ENCODE assay signal across 17 mouse cellular contexts in the genomic region with DNA sequence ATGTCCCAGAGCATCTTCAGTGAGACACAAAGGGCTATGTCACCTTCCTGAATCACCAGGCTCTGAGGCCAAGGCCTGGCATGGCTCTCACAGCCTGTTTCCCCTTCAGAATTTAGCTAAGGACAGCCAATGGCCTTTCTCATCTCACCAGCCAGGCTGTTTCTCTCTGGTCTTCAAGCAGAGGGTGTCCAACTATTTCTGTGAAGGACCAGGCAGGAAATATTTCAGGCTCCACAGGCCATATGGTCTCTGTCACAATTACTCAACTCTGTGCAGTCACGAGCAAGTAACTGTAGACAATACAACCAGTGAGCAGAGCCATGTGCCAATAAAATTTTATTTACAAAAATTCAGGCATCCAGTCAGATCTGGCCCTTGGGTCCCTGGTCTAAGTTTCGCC.
DNase-seq lines count a peak whose midpoint lies in the region; ATAC-seq lines count a peak whose summit lies in the region.
"Had no signal": no experiment of that assay in that cellular context is flagged by ENCODE, and none has a peak within 500 bp of the region (broad histone marks: within the 10 kb centered on the region; RNA-seq: fewer than 3 reads in every experiment).

No protein-coding gene starts in this region.

- no peak overlapping the region for H3K27ac ChIP-seq in limb, embryonic 10.5 days
- H3K27ac ChIP-seq in neural tube, embryonic 15.5 days (replicated peaks): no peak overlapping the region
- H3K27ac ChIP-seq: embryonic facial prominence, embryonic 13.5 days; forebrain, embryonic 10.5 days; heart, embryonic 13.5 days; hindbrain, embryonic 15.5 days; liver, embryonic 12.5 days had no signal

- H3K36me3 ChIP-seq in limb, embryonic 10.5 days: no peaks in the 10 kb centered on the region
- H3K36me3 ChIP-seq in neural tube, embryonic 15.5 days: peaks cover 26% of the 10 kb centered on the region
- H3K36me3 ChIP-seq: embryonic facial prominence, embryonic 13.5 days; forebrain, embryonic 10.5 days; liver, embryonic 12.5 days had no signal

- no peak for ATAC-seq in neural tube, embryonic 15.5 days (ENCODE audit: low FRiP score)
- ATAC-seq: liver, embryonic 12.5 days had no signal

- H3K4me2 ChIP-seq in neural tube, embryonic 15.5 days: no peak overlapping the region
- H3K4me2 ChIP-seq: embryonic facial prominence, embryonic 13.5 days; heart, embryonic 13.5 days; hindbrain, embryonic 15.5 days; liver, embryonic 12.5 days had no signal

- H3K4me3 ChIP-seq in limb, embryonic 10.5 days: no peak overlapping the region
- no peak overlapping the region for H3K4me3 ChIP-seq in neural tube, embryonic 15.5 days (replicated peaks)
- H3K4me3 ChIP-seq: embryonic facial prominence, embryonic 13.5 days; forebrain, embryonic 10.5 days; heart, embryonic 13.5 days; hindbrain, embryonic 15.5 days; liver, embryonic 12.5 days; megakaryocyte, embryonic 14.5 days had no signal

- H3K27me3 ChIP-seq in limb, embryonic 10.5 days (ENCODE audit: low read depth, poor library complexity, severe bottlenecking): no peaks in the 10 kb centered on the region
- no peaks in the 10 kb centered on the region for H3K27me3 ChIP-seq in neural tube, embryonic 15.5 days (replicated peaks)
- H3K27me3 ChIP-seq: embryonic facial prominence, embryonic 13.5 days; heart, embryonic 13.5 days; hindbrain, embryonic 15.5 days; liver, embryonic 12.5 days had no signal

- DNase-seq in left cerebral cortex, postnatal 4 days: peak; percentile 20
- DNase-seq in left cerebral cortex, postnatal 10 days (ENCODE audit: extremely low spot score in 1 of 2, low spot score in 2 of 2): no peak
- DNase-seq in cerebellum, adult 9-11 months: peak; percentile 88
- DNase-seq in heart, postnatal 4 days: peak; percentile 15
- DNase-seq in thymus, postnatal 10 days (ENCODE audit: low spot score in 2 of 2): no peak
- DNase-seq in limb, embryonic 10.5 days (ENCODE audit: low spot score): no peak
- DNase-seq: adrenal gland, postnatal 36 days; kidney, adult 11 months; layer of hippocampus, adult 9-11 months; right cerebral cortex, adult 18-20 months had no signal

- peaks cover 10% of the 10 kb centered on the region for H3K4me1 ChIP-seq in limb, embryonic 10.5 days
- peaks cover 13% of the 10 kb centered on the region for H3K4me1 ChIP-seq in neural tube, embryonic 15.5 days
- H3K4me1 ChIP-seq: embryonic facial prominence, embryonic 13.5 days; forebrain, embryonic 10.5 days; heart, embryonic 13.5 days; liver, embryonic 12.5 days had no signal

- intact Hi-C loops in left cerebral cortex, postnatal 4 days (cut with DNase I): loop anchor here (10.0 kb wide), 1 partner anchor 385 kb away; a partner anchor contains a TSS
- intact Hi-C loops in left cerebral cortex, postnatal 10 days (cut with DNase I): no loop called here

- no peaks in the 10 kb centered on the region for H3K9me3 ChIP-seq in limb, embryonic 10.5 days (replicated peaks)
- H3K9me3 ChIP-seq in neural tube, embryonic 15.5 days (replicated peaks): no peaks in the 10 kb centered on the region
- H3K9me3 ChIP-seq: embryonic facial prominence, embryonic 13.5 days; forebrain, embryonic 10.5 days; heart, embryonic 13.5 days; hindbrain, embryonic 15.5 days; liver, embryonic 12.5 days; megakaryocyte, embryonic 14.5 days had no signal

- WGBS in limb, embryonic 10.5 days: 77% methylated on average over 2 of the region's 2 CpGs
- 75% methylated on average over 2 of the region's 2 CpGs for WGBS in neural tube, embryonic 15.5 days

- no peak overlapping the region for H3K9ac ChIP-seq in neural tube, embryonic 15.5 days (replicated peaks)
- H3K9ac ChIP-seq: embryonic facial prominence, embryonic 13.5 days; heart, embryonic 13.5 days; hindbrain, embryonic 15.5 days; liver, embryonic 12.5 days had no signal

Comparison
In these comparisons a context has a peak if more than half of its experiments do, and no peak if none do; other contexts are left out.
1. DNase-seq: peak in left cerebral cortex, postnatal 4 days (single experiment), cerebellum, adult 9-11 months (single experiment) and heart, postnatal 4 days (single experiment); none in left cerebral cortex, postnatal 10 days (0 of 2), thymus, postnatal 10 days (0 of 2) and limb, embryonic 10.5 days (single experiment).